Mouse (Mus musculus) layer of hippocampus, postnatal 36 days (tissue): ENCODE measurements around the gene Xpo5. TPM values are rescaled to one million over a fixed set of nuclear protein-coding genes. Genes with fewer than 3 reads are reported as not detected.

ENCODE experiments used
- DNase-seq, 2 experiments: peaks; one replicate each; pipeline ENCODE4 v3.0.0; 2022
- total RNA-seq, 2 experiments: library from RNA; stranded (reverse); gene quantifications; 2 replicates each; pipeline ENCODE4 v1.2.3; 2021

Xpo5 gene
- total RNA-seq, 2 experiments from 2014 or later, result 47.9 to 49.7 TPM

- no peak for DNase-seq
Observed at GRCm38 (mm10) chr17:46203078-46203477, 496 bp downstream of the Xpo5 start.

- DNase-seq, result no peak
Observed at GRCm38 (mm10) chr17:46206676-46207075, 4.1 kb downstream of the Xpo5 start.

GRCm38 (mm10) chr17:46210550-46210949 is 8.0 kb downstream of the Xpo5 start:
- no peak for DNase-seq

- DNase-seq, result no peak
Observed at GRCm38 (mm10) chr17:46221601-46222000, 19.0 kb downstream of the Xpo5 start.

GRCm38 (mm10) chr17:46227576-46227975 is 25.0 kb downstream of the Xpo5 start:
- DNase-seq, result no peak

GRCm38 (mm10) chr17:46236067-46236466 is 33.5 kb downstream of the Xpo5 start:
- DNase-seq, result no peak

GRCm38 (mm10) chr17:46237079-46237478 is 34.5 kb downstream of the Xpo5 start:
- no peak for DNase-seq

- DNase-seq, result no peak
Observed at GRCm38 (mm10) chr17:46237480-46237879, 34.9 kb downstream of the Xpo5 start.

- DNase-seq, result no peak
Observed at GRCm38 (mm10) chr17:46239516-46240114, 37.0 kb downstream of the Xpo5 start.

GRCm38 (mm10) chr17:46241471-46241870 is 38.9 kb downstream of the Xpo5 start:
- DNase-seq, result no peak

- DNase-seq, result no peak
Observed at GRCm38 (mm10) chr17:46242274-46242673, 39.7 kb downstream of the Xpo5 start.

- DNase-seq, result no peak
Observed at GRCm38 (mm10) chr17:46242993-46243392, 40.4 kb downstream of the Xpo5 start.

- no peak for DNase-seq
Observed at GRCm38 (mm10) chr17:46243624-46244023, 41.0 kb downstream of the Xpo5 start.

- no peak for DNase-seq
Observed at GRCm38 (mm10) chr17:46244579-46244978, 42.0 kb downstream of the Xpo5 start.

- peak; percentile 92 to 95 for DNase-seq
Observed at GRCm38 (mm10) chr17:46247512-46248188, 45.1 kb downstream of the Xpo5 start, which contains the start of the genes Polr1c and Yipf3. Polr1c (minus strand) TSS chr17:46248054. Yipf3 (plus strand) TSS chr17:46248080.

- no peak for DNase-seq
Observed at GRCm38 (mm10) chr17:46248189-46248522, 45.6 kb downstream of the Xpo5 start.

- DNase-seq, result no peak
Observed at GRCm38 (mm10) chr17:46251174-46251573, 48.6 kb downstream of the Xpo5 start.

- no peak for DNase-seq
Observed at GRCm38 (mm10) chr17:46252571-46253451, 50.2 kb downstream of the Xpo5 start.

- peak; percentile 93 to 94 for DNase-seq
Observed at GRCm38 (mm10) chr17:46253452-46254084, 51.0 kb downstream of the Xpo5 start, which contains the start of gene Lrrc73. Lrrc73 (plus strand) TSS chr17:46253531.

GRCm38 (mm10) chr17:46254106-46254505 is 51.5 kb downstream of the Xpo5 start:
- peak; percentile 56 to 57 for DNase-seq

- DNase-seq, result no peak
Observed at GRCm38 (mm10) chr17:46255147-46255546, 52.6 kb downstream of the Xpo5 start.

GRCm38 (mm10) chr17:46258279-46259053 is 55.9 kb downstream of the Xpo5 start:
- DNase-seq, result no peak
